Mouse (Mus musculus) brain, embryonic 14.5 days (tissue): ENCODE data around the gene Hbq1a.

Source experiments
- CTCF ChIP-seq: fragments of 200-500 bp; IDR thresholded peaks from 2 replicates; pipeline ENCODE4 v1.5.1; 2012; ENCODE audit warnings: inconsistent platforms, mild to moderate bottlenecking, moderate library complexity, borderline replicate concordance; ENCODE audit not compliant: insufficient read depth, insufficient read length; ENCODE audit errors: extremely low read depth
- POLR2A ChIP-seq: fragments of 200-500 bp; IDR thresholded peaks from 2 replicates; pipeline ENCODE4 v1.6.1; 2012; ENCODE audit warnings: mild to moderate bottlenecking, inconsistent platforms, borderline replicate concordance; ENCODE audit not compliant: poor library complexity, insufficient read depth, insufficient read length, severe bottlenecking; ENCODE audit errors: extremely low read depth

DNA sequence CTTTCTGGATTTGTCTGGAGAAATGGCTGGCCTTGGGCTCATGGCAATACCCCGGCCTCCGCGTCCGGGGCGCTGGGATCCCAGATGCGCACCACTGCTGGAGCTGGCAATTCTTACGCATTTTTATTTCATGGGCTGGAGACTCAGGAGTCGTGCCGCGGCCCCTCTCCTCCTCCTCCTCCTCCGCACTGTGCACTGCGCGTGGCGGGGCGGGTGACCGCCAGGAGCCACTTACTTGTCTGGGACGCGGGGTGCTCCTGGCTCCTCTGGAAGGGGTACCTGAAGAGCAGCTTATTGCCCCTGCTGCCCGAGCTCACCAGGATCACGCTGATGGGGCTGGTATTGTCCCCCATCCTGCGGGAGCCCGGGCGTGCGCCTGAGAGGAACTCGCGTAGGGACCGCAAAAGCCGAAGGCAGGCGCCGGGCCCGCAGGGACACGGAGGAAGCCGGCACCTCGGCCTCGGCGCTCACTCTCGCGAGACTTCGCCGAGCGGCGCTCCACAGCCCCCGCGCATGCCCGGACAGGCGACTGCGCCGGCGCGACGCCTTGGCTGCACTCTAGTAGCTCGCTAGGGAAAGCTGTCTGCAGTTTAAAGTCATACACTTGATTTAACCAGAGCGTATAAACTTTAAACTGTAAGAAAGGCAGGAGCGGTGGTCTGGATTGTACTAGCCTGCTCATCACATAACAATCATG, 32.5 kb upstream of the Hbq1a start, which contains the start of gene Nprl3:
- no peak for TF ChIP-seq CTCF
- peak; percentile 94 for TF ChIP-seq POLR2A
